Mouse (Mus musculus) mouse embryonic stem cell (cell line): ENCODE results near the gene 4921536K21Rik.
"Not testable (repeated sequence)": the region's sequence is repeated elsewhere in the genome, so short reads cannot be mapped to it uniquely, and the experiment has no call there.

Experiments used
- in situ Hi-C, 2 experiments: fragments of 300-500 bp; cut with MboI; formaldehyde crosslinking; loops; 1 replicate in 1 of 2; 3 replicates in 1 of 2; pipeline ENCODE4 v1.14.3; 2019 to 2020; ENCODE audit warnings: low sequenced_read_pairs in 2 of 2, low pct_unique_long_range_greater_than_20kb in 1 of 2, mixed read lengths in 1 of 2; ENCODE audit not compliant: unreplicated experiment in 1 of 2

4921536K21Rik gene

DNA sequence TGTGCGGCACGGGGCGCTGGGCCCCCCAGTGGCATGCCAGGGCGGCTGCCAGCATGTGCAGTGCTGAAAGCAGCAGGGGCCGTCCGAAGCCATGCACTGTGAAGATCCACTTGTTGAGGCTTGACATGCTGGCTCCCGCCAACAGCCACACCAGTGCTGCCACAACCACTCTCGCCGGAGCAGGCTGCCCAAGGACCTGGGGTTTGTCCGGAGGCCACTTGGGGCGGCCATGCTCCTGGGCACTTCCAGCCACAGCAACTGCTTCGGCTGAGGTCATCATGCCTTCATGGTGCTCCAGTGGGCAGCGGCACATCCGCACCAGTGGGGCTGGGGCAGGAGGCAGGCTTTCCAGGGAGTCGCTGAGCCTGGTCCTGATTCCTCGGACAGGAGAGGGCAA, 18.0 kb upstream of the 4921536K21Rik start:
- in situ Hi-C loops, result no loop called here

DNA sequence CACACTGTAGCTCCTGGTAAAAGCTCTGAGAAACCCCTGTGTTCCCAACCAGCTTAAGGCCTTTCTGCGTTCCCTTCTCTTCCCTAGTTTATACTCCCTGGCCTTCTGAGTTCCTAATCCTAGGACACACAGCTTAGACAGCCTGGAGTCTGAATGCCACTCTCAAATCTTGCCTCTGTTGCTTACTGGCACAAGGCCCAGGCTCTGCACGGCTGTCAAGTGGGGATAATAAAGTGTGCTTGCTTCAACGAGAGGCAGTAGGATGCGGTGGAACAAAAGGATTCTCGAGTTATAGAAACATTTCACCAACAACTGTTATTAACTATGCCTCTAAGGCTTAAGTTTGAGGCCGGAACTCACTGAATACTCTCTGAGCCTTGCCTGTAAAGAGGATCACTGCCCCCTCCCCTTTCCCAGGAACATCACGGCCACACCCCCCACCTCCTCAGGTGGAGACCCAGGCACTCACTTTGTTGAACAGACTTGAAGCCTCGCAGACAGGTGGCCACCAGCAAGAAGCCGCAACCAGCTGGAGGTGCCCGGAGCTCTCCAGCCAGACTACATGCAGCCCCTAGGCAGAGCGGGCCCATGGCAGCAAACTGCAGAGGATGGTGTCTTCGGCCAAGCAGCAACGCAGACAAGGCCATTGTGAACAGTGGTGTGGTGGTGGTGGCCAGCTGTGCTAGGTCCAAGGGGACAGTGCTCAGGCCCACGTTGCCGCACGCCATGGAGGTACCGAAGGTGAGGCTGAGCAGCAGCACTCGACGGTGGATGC, 17.4 kb upstream of the 4921536K21Rik start:
- in situ Hi-C loops, result no loop called here

DNA sequence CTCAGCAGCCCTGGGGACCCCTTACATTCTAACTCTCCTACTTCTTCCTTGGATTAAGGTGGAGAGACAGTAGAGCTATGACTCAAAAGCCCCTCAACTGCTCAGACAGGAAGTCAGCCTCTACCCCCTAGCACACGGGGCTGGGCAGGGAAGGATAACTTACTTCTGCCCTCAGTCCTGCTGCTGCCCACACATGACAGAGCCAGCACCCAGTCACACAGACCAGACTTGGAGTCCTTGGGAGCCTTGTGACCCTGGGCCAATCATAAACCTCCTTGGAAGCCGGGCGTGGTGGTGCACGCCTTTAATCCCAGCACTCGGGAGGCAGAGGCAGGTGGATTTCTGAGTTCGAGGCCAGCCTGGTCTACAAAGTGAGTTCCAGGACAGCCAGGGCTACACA, 16.5 kb upstream of the 4921536K21Rik start:
- in situ Hi-C loops, result not testable (repeated sequence)

GRCm38 (mm10) chr11:3910513-3911310, 15.8 kb upstream of the 4921536K21Rik start:
- in situ Hi-C loops, result no loop called here

- in situ Hi-C loops, result no loop called here
These were observed 14.3 kb upstream of the 4921536K21Rik start for GRCm38 (mm10) chr11:3909236-3909635.

- in situ Hi-C loops, result no loop called here
These were observed 10.5 kb upstream of the 4921536K21Rik start for GRCm38 (mm10) chr11:3905446-3905845.

- in situ Hi-C loops, result no loop called here
These were observed 9.8 kb upstream of the 4921536K21Rik start for GRCm38 (mm10) chr11:3904673-3905072.

- in situ Hi-C loops, result no loop called here
These were observed 8.1 kb upstream of the 4921536K21Rik start for GRCm38 (mm10) chr11:3903046-3903445.

DNA sequence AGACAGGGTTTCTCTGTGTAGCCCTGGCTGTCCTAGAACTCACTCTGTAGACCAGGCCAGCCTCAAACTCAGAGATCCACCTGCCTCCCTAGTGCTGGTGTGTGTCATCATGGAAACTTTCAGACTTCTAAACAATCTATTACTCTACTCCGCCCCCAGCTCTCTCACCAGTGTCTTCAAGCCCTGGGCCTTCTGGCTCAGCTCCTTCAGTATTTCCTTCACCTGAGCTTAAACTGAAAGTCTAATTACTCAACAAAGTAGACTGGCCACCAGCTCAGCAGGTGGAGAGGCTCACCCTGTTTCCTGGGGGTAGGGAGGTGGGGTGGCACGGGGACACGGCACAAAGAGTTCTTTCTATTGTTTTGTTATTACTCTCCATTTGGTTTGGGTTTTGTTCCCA, 7.6 kb upstream of the 4921536K21Rik start:
- in situ Hi-C loops, result no loop called here

GRCm38 (mm10) chr11:3900296-3900695, 5.4 kb upstream of the 4921536K21Rik start:
- in situ Hi-C loops, result no loop called here

DNA sequence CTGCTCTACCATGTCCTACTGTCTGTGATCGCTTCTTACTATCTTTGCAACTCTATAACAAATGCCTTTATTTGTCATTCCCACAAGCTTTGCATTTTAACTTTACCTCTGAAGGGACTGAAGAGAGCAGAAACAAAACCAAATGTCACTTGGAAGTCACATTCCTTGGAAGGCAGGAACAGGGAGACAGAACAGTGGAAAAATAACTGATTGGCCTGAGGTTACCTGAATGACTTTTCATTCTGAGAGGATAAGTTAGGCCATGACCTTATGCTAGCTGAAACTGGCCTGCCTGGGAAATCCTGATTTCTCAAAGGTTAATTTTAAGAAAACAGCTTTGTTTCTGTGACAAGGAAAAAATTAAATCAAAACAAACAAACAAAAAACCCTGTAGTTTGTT, 1.0 kb upstream of the 4921536K21Rik start:
- in situ Hi-C loops, result no loop called here

- in situ Hi-C loops, result no loop called here
These were observed 560 bp upstream of the 4921536K21Rik start for GRCm38 (mm10) chr11:3895458-3895857.

- in situ Hi-C loops, result no loop called here
These were observed 928 bp downstream of the 4921536K21Rik start for GRCm38 (mm10) chr11:3893970-3894369.

DNA sequence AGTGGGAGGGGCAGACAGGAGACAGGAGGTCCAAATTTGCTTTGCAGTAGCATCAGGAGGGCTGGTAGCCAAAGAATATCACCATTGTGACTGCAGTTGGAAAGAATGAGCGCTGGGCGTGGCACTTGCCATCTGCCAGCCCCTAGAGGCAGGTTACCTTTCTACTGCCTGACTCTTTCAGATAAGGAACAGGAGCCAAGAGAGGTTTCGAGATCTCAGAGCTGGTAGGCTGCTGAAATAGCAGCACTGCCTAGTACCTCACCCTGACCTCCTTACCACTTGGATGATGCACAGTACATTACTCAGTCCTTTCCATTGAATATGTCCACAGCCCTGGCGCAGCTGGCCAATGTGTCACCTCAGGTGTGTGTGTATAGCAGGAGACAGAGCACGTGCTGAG, 7.6 kb downstream of the 4921536K21Rik start:
- in situ Hi-C loops, result no loop called here

DNA sequence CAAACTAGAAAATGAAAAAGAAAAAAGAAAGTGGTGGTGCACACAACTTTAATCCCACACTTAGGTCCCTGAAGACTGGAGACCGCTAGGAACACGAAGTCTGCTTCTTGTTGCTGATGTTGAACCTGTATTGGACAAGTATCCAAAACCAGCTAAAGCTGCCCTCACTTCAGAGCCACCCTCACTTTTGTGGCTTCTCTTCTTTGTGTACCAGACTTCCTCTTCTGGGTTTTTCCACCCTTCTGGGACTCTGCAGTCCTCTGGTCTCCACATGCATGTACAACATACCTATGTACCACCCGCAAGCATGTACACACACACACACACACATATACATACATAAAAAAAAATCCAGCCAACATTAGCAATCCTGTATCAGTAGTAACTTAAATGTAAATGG, 11.2 kb downstream of the 4921536K21Rik start:
- in situ Hi-C loops, result no loop called here

DNA sequence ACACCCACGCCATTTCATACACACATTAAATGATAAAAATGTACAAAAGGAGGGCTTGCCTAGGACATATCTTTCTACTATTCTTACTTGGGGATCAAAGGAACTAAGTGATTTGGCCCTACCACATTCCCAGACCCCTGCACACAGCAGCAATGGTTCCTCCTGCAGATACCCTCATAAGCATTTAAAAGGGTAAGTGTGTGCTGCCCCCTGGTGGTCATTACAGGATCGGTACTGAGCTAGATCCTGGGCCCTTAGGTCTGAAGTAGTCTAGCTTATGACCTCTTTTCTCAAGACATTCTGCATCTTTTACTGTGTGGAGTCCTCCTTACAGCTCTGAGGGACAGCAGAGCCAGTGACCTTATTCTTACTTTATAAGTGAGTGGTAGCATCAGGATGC, 15.1 kb downstream of the 4921536K21Rik start:
- in situ Hi-C loops, result no loop called here

DNA sequence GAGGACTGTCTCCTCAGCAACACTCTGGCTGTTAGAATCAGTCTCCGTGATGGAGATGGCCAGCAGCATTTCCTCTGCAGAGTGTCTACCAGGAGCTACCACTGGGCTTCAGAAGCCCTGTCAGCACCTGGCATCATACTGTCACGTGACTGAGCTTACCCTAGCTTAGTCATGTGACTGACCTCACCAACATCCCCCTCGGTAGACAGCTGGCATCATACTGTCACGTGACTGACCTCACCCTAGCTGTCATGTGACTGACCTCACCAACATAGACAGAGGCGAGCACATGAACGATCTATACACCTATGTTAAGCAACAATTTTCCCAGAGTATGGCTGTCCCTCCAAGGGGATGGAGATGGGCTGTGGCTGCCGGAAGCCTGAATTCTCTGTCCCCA, 16.2 kb downstream of the 4921536K21Rik start:
- in situ Hi-C loops, result no loop called here

DNA sequence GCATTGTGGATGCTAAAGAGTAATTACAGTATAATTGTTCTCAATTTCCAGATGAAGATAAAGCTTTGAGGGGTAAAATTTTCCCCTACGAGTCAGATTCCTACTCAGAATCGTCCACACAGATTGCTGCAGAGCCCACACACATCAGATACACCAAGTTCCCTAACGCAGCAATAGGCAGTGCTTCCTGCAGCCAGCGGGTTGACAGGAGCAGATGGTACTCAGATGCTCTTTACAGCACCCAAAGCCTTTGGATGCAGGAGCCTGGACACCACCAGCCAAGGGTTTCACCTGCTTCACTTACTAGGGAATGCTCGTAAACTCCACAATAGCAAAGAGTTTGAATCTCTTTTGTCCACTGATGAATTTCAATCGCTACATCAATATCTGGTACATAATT, 18.5 kb downstream of the 4921536K21Rik start:
- in situ Hi-C loops, result no loop called here

GRCm38 (mm10) chr11:3864343-3864742, 30.6 kb downstream of the 4921536K21Rik start:
- in situ Hi-C loops, result no loop called here
